7 mouse cellular contexts compared by ENCODE assay signal in the genomic region with DNA sequence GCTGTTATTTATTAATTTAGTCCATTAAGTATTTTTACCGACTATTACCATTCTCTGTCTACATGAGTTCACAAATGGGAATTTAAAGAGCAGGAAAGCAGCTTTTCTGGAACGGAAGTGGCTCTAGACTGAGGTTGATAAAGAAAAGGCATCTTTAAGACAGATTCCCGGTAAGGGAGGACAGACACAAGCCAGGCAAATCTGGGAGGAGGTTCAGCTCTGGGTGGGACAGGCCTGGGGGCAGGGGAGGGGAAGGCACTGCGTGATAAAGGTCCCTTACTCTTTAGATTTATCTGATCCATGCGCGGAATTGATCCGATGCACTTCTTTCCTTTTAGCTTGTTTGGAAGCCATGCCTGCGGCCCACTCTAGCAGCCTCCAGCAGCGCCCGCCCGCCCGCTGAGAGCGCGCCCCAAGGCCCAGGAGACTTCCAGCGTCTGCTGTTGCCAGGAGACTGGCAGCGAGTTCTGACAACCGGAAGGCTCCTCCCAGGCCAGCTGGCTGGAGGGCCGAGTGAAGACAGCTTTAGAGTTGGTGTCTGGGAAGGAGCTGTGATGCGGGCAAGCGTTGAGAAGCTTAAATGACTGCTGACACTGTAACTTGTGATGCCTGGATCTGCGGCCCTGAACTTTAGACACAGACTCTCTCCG. TPM values are rescaled to one million over a fixed set of nuclear protein-coding genes. Genes with fewer than 3 reads are reported as not detected.
DNase-seq lines count a peak whose midpoint lies in the region; ATAC-seq lines count a peak whose summit lies in the region.

A gene (minus strand): TSS at position 366 of the 650 bp plus-strand sequence.

- 9% methylated on average over 22 of the region's 22 CpGs for WGBS in forebrain, embryonic 12.5 days
- WGBS in heart, embryonic 13.5 days = 3% methylated on average over 22 of the region's 22 CpGs
- WGBS in kidney, embryonic 16.5 days = 7% methylated on average over 22 of the region's 22 CpGs
- WGBS in limb, embryonic 13.5 days = 6% methylated on average over 22 of the region's 22 CpGs
- WGBS in midbrain, embryonic 11.5 days = 7% methylated on average over 22 of the region's 22 CpGs
- 5% methylated on average over 22 of the region's 22 CpGs for WGBS in stomach, embryonic 14.5 days

- DNase-seq in cerebellum, adult 11 months = peak; percentile 26
- peak; percentile 94 for DNase-seq in midbrain, embryonic 11.5 days (ENCODE audit: low spot score, missing footprints)

- H3K36me3 ChIP-seq in forebrain, embryonic 12.5 days (replicated peaks) = no peaks in the 10 kb centered on the region
- no peaks in the 10 kb centered on the region for H3K36me3 ChIP-seq in heart, embryonic 13.5 days
- H3K36me3 ChIP-seq in kidney, embryonic 16.5 days (ENCODE audit: insufficient read depth, low read length) = no peaks in the 10 kb centered on the region
- no peaks in the 10 kb centered on the region for H3K36me3 ChIP-seq in limb, embryonic 13.5 days
- H3K36me3 ChIP-seq in midbrain, embryonic 11.5 days (ENCODE audit: control insufficient read depth, insufficient read depth, low read length) = no peaks in the 10 kb centered on the region
- no peaks in the 10 kb centered on the region for H3K36me3 ChIP-seq in stomach, embryonic 14.5 days (ENCODE audit: control insufficient read depth, insufficient read depth, low read length)

- peak within 1 kb of the TSS; percentile 38; the same call in 1 of the 2 replicates for H3K9ac ChIP-seq in forebrain, embryonic 12.5 days
- H3K9ac ChIP-seq in heart, embryonic 13.5 days = peak within 1 kb of the TSS; percentile 71
- H3K9ac ChIP-seq in kidney, embryonic 16.5 days (replicated peaks; ENCODE audit: low read length) = 0 out of 2 replicates have a peak within 1 kb of the TSS, but pooled peaks have one; percentile 42
- peak within 1 kb of the TSS; percentile 51; the same call in 1 of the 2 replicates for H3K9ac ChIP-seq in limb, embryonic 13.5 days
- H3K9ac ChIP-seq in midbrain, embryonic 11.5 days (ENCODE audit: low read length) = peak within 1 kb of the TSS; percentile 22; the same call in 1 of the 2 replicates
- H3K9ac ChIP-seq in stomach, embryonic 14.5 days (replicated peaks; ENCODE audit: low read depth, low read length) = 0 out of 2 replicates have a peak within 1 kb of the TSS, but pooled peaks have one; percentile 10

- peaks cover 10% of the 10 kb centered on the region for H3K4me1 ChIP-seq in forebrain, embryonic 12.5 days
- H3K4me1 ChIP-seq in heart, embryonic 13.5 days = peaks cover 14% of the 10 kb centered on the region
- H3K4me1 ChIP-seq in kidney, embryonic 16.5 days (ENCODE audit: insufficient read depth, low read length) = peaks cover 7% of the 10 kb centered on the region; the same call in 1 of the 2 replicates
- H3K4me1 ChIP-seq in limb, embryonic 13.5 days = peaks cover 15% of the 10 kb centered on the region
- H3K4me1 ChIP-seq in midbrain, embryonic 11.5 days (ENCODE audit: control insufficient read depth, insufficient read depth, low read length) = peaks cover 12% of the 10 kb centered on the region
- H3K4me1 ChIP-seq in stomach, embryonic 14.5 days (ENCODE audit: control insufficient read depth, insufficient read depth, low read length) = 0 out of 2 replicates have a peak, but pooled peaks cover 3% of the 10 kb centered on the region

- H3K27me3 ChIP-seq in forebrain, embryonic 12.5 days = no peaks in the 10 kb centered on the region
- H3K27me3 ChIP-seq in heart, embryonic 13.5 days (replicated peaks) = peaks cover 32% of the 10 kb centered on the region
- no peaks in the 10 kb centered on the region for H3K27me3 ChIP-seq in kidney, embryonic 16.5 days (ENCODE audit: insufficient read depth, low read length)
- no peaks in the 10 kb centered on the region for H3K27me3 ChIP-seq in limb, embryonic 13.5 days
- no peaks in the 10 kb centered on the region for H3K27me3 ChIP-seq in midbrain, embryonic 11.5 days (ENCODE audit: control insufficient read depth, insufficient read depth, low read length)
- H3K27me3 ChIP-seq in stomach, embryonic 14.5 days (ENCODE audit: control insufficient read depth, insufficient read depth, low read length) = no peaks in the 10 kb centered on the region

- H3K4me2 ChIP-seq in forebrain, embryonic 12.5 days = peak within 1 kb of the TSS; percentile 52
- H3K4me2 ChIP-seq in heart, embryonic 13.5 days = peak within 1 kb of the TSS; percentile 68
- peak within 1 kb of the TSS; percentile 45 for H3K4me2 ChIP-seq in kidney, embryonic 16.5 days (replicated peaks; ENCODE audit: low read depth, low read length)
- peak within 1 kb of the TSS; percentile 68 for H3K4me2 ChIP-seq in limb, embryonic 13.5 days (replicated peaks)
- peak within 1 kb of the TSS; percentile 43 for H3K4me2 ChIP-seq in midbrain, embryonic 11.5 days
- H3K4me2 ChIP-seq in stomach, embryonic 14.5 days (replicated peaks; ENCODE audit: low read depth, low read length) = peak within 1 kb of the TSS; percentile 51

- H3K27ac ChIP-seq in forebrain, embryonic 12.5 days = no peak within 1 kb of the TSS
- H3K27ac ChIP-seq in heart, embryonic 13.5 days (replicated peaks) = no peak within 1 kb of the TSS
- no peak within 1 kb of the TSS for H3K27ac ChIP-seq in kidney, embryonic 16.5 days (ENCODE audit: low read length)
- H3K27ac ChIP-seq in limb, embryonic 13.5 days = no peak within 1 kb of the TSS
- H3K27ac ChIP-seq in midbrain, embryonic 11.5 days (ENCODE audit: low read depth, low read length) = peak within 1 kb of the TSS; percentile 7; the same call in 1 of the 2 replicates
- no peak within 1 kb of the TSS for H3K27ac ChIP-seq in stomach, embryonic 14.5 days (ENCODE audit: low read length)

- no peaks in the 10 kb centered on the region for H3K9me3 ChIP-seq in forebrain, embryonic 12.5 days
- no peaks in the 10 kb centered on the region for H3K9me3 ChIP-seq in heart, embryonic 13.5 days
- no peaks in the 10 kb centered on the region for H3K9me3 ChIP-seq in kidney, embryonic 16.5 days (ENCODE audit: low read length)
- H3K9me3 ChIP-seq in limb, embryonic 13.5 days = no peaks in the 10 kb centered on the region
- H3K9me3 ChIP-seq in midbrain, embryonic 11.5 days (ENCODE audit: control insufficient read depth, low read length) = no peaks in the 10 kb centered on the region
- no peaks in the 10 kb centered on the region for H3K9me3 ChIP-seq in stomach, embryonic 14.5 days (ENCODE audit: control insufficient read depth, low read depth, low read length)

- peak within 1 kb of the TSS; percentile 19 for H3K4me3 ChIP-seq in forebrain, embryonic 12.5 days (replicated peaks)
- peak within 1 kb of the TSS; percentile 40 for H3K4me3 ChIP-seq in heart, embryonic 13.5 days
- H3K4me3 ChIP-seq in kidney, embryonic 16.5 days (ENCODE audit: low read length) = peak within 1 kb of the TSS; percentile 17; the same call in 1 of the 2 replicates
- peak within 1 kb of the TSS; percentile 33 for H3K4me3 ChIP-seq in limb, embryonic 13.5 days
- peak within 1 kb of the TSS; percentile 19 for H3K4me3 ChIP-seq in midbrain, embryonic 11.5 days (ENCODE audit: low read depth, low read length)
- peak within 1 kb of the TSS; percentile 24; the same call in 1 of the 2 replicates for H3K4me3 ChIP-seq in stomach, embryonic 14.5 days (ENCODE audit: low read depth, low read length)

- ATAC-seq in forebrain, embryonic 12.5 days (ENCODE audit: low FRiP score) = peak; percentile 91
- ATAC-seq in heart, embryonic 13.5 days (ENCODE audit: extremely low read depth, insufficient number of reproducible peaks, low FRiP score, low TSS enrichment) = peak; percentile 68; the same call in 1 of the 2 replicates
- ATAC-seq in kidney, embryonic 16.5 days (ENCODE audit: low FRiP score, low TSS enrichment) = peak; percentile 98
- peak; percentile 60 for ATAC-seq in limb, embryonic 13.5 days (ENCODE audit: low FRiP score, low read depth)
- ATAC-seq in midbrain, embryonic 11.5 days (ENCODE audit: low FRiP score) = peak; percentile 94
- ATAC-seq in stomach, embryonic 14.5 days (ENCODE audit: insufficient number of reproducible peaks, insufficient read depth, low FRiP score, low read depth) = peak; percentile 83

RNA-seq across cellular contexts. Expression of the gene that starts here (rescaled TPM):
- polyA plus RNA-seq in forebrain, embryonic 12.5 days (2016; fragmentation: Nextera tagmentation; extraction: Ambion mirVana) = 0.15 and 0.17 TPM in 2 replicates
- polyA plus RNA-seq in heart, embryonic 13.5 days (2015; fragmentation: Nextera tagmentation; extraction: Ambion mirVana) = 0.14 and 0.15 TPM in 2 replicates
- 0.17 and 0.34 TPM in 2 replicates for polyA plus RNA-seq in kidney, embryonic 16.5 days (2015; fragmentation: Nextera tagmentation; extraction: Ambion mirVana)
- polyA plus RNA-seq in limb, embryonic 13.5 days (2015; fragmentation: Nextera tagmentation; extraction: Ambion mirVana) = 0.46 and 0.56 TPM in 2 replicates
- 0.15 and 0.16 TPM in 2 replicates for polyA plus RNA-seq in midbrain, embryonic 11.5 days (2014; fragmentation: Nextera tagmentation; extraction: Ambion mirVana)
- 0.07 and 0.27 TPM in 2 replicates for polyA plus RNA-seq in stomach, embryonic 14.5 days (2014; fragmentation: Nextera tagmentation; extraction: Ambion mirVana)

Comparison
In these comparisons a context has a peak if more than half of its experiments do, and no peak if none do; other contexts are left out.
1. Peak in ATAC-seq, H3K4me3 ChIP-seq, H3K9ac ChIP-seq and H3K4me2 ChIP-seq in forebrain, embryonic 12.5 days; RNA of the gene not detected or under 1 TPM.
2. Peak in ATAC-seq, H3K4me3 ChIP-seq, H3K9ac ChIP-seq and H3K4me2 ChIP-seq in heart, embryonic 13.5 days; RNA of the gene not detected or under 1 TPM.
3. Peak in ATAC-seq, H3K4me3 ChIP-seq, H3K9ac ChIP-seq and H3K4me2 ChIP-seq in kidney, embryonic 16.5 days; RNA of the gene not detected or under 1 TPM.
4. Peak in ATAC-seq, H3K4me3 ChIP-seq, H3K9ac ChIP-seq and H3K4me2 ChIP-seq in limb, embryonic 13.5 days; RNA of the gene not detected or under 1 TPM.
5. Peak in DNase-seq, ATAC-seq, H3K4me3 ChIP-seq, H3K27ac ChIP-seq, H3K9ac ChIP-seq and H3K4me2 ChIP-seq in midbrain, embryonic 11.5 days; RNA of the gene not detected or under 1 TPM.
6. Peak in ATAC-seq, H3K4me3 ChIP-seq, H3K9ac ChIP-seq and H3K4me2 ChIP-seq in stomach, embryonic 14.5 days; RNA of the gene not detected or under 1 TPM.
7. H3K9ac ChIP-seq: peak in every context shown above with its lines; median percentile 71 in heart, embryonic 13.5 days; 51 in limb, embryonic 13.5 days; 42 in kidney, embryonic 16.5 days; 38 in forebrain, embryonic 12.5 days; 22 in midbrain, embryonic 11.5 days; 10 in stomach, embryonic 14.5 days.